Mouse (Mus musculus) ES-E14 (cell line): Measurements from ENCODE around the gene Ppp3r1.

Experiments used
- HCFC1 ChIP-seq: IDR thresholded peaks from 2 replicates; pipeline ENCODE4 v1.6.1; 2012; ENCODE audit warnings: low read length, inconsistent platforms, borderline replicate concordance; ENCODE audit not compliant: insufficient read depth
- MAFK ChIP-seq: IDR thresholded peaks from 2 replicates; pipeline ENCODE4 v1.6.1; 2014; ENCODE audit warnings: mild to moderate bottlenecking, low read depth, low read length, inconsistent platforms; ENCODE audit not compliant: insufficient read depth
- ZC3H11A ChIP-seq: IDR thresholded peaks from 2 replicates; pipeline ENCODE4 v1.6.1; 2012; ENCODE audit warnings: low read depth, mild to moderate bottlenecking, inconsistent platforms, low read length, borderline replicate concordance
- ZNF384 ChIP-seq: IDR thresholded peaks from 2 replicates; pipeline ENCODE4 v1.6.1; 2012; ENCODE audit warnings: low read depth, low read length, inconsistent platforms

DNA sequence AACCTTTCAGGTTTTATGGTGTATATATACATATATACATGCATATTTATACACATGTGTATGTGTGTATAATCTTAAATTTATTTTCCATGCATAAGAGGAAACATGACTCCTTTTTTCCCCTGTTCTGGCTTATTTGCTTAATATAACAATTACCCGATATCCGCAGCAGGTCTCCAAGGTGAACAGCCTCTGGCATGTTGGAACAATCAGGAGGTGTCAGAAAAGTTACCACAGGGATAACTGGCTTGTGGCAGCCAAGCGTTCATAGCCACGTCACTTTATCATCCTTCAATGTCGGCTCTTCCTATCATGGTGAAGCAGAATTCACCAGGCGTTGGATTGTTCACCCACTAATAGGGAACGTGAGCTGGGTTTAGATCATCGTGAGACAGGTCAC lies 62.1 kb downstream of the Ppp3r1 start:
- TF ChIP-seq ZNF384, result no peak
- TF ChIP-seq ZC3H11A, result no peak
- no peak for TF ChIP-seq MAFK
- TF ChIP-seq HCFC1, result no peak
